Mouse (Mus musculus) neural tube, embryonic 11.5 days (tissue): ENCODE measurements around the gene Olfr291. TPM values are rescaled to one million over a fixed set of nuclear protein-coding genes. Genes with fewer than 3 reads are reported as not detected.

Experiments used
- ATAC-seq: fragments of 200-750 bp; cut with Nextera tagmentation; 2 replicates; pipeline ENCODE4 v1.8.0; 2017; ENCODE audit warnings: moderate number of reproducible peaks, mild to moderate bottlenecking, moderate TSS enrichment, moderate library complexity; ENCODE audit not compliant: insufficient read depth, low FRiP score, low TSS enrichment
- DNase-seq: peaks from one replicate; pipeline ENCODE4 v3.0.0-alpha.2; 2015; ENCODE audit warnings: low spot score
- H3K27ac ChIP-seq: fragments of 300-500 bp; sonication (generic); 2 replicates; pipeline ENCODE4 v1.5.1; 2014; ENCODE audit warnings: low read depth, mild to moderate bottlenecking, low read length
- H3K27me3 ChIP-seq: fragments of 300-500 bp; sonication (generic); 2 replicates; pipeline ENCODE4 v1.6.1; 2014; ENCODE audit warnings: mild to moderate bottlenecking, low read length, mixed read lengths; ENCODE audit not compliant: control insufficient read depth, insufficient read depth
- H3K36me3 ChIP-seq: fragments of 300-500 bp; sonication (generic); 2 replicates; pipeline ENCODE4 v1.6.1; 2014; ENCODE audit warnings: mild to moderate bottlenecking, low read length, moderate library complexity, mixed read lengths; ENCODE audit not compliant: control insufficient read depth, insufficient read depth
- H3K4me1 ChIP-seq: fragments of 300-500 bp; sonication (generic); 2 replicates; pipeline ENCODE4 v1.6.1; 2014; ENCODE audit warnings: low read length, mixed read lengths; ENCODE audit not compliant: control insufficient read depth, insufficient read depth
- H3K4me2 ChIP-seq: fragments of 300-500 bp; sonication (generic); 2 replicates; pipeline ENCODE4 v1.6.1; 2014; ENCODE audit warnings: low read depth, mild to moderate bottlenecking, moderate library complexity
- H3K4me3 ChIP-seq: fragments of 300-500 bp; sonication (generic); 2 replicates; pipeline ENCODE4 v1.5.1; 2014; ENCODE audit warnings: low read depth, low read length
- H3K9ac ChIP-seq: fragments of 300-500 bp; sonication (generic); 2 replicates; pipeline ENCODE4 v1.6.1; 2014; ENCODE audit warnings: mild to moderate bottlenecking, low read length
- H3K9me3 ChIP-seq: fragments of 300-500 bp; sonication (generic); 2 replicates; pipeline ENCODE4 v1.6.1; 2016; ENCODE audit warnings: low read length; ENCODE audit not compliant: control insufficient read depth
- WGBS: fragments of 180-500 bp; shearing (Covaris S2); extraction: QIAGEN DNeasy Blood & Tissue Kit; methylation state at CpG from one replicate; pipeline ENCODE4 v1.1.7; 2014; 5-methylcytosine and 5-hydroxymethylcytosine counted together
- polyA plus RNA-seq: library from polyadenylated mRNA; unstranded; fragments of >200 nt; fragmentation: Nextera tagmentation; extraction: Ambion mirVana; gene quantifications from 2 replicates; pipeline ENCODE4 v1.2.1, GENCODE M21; 2014

Gene Olfr291
- polyA plus RNA-seq, result not detected in 2 replicates

DNA sequence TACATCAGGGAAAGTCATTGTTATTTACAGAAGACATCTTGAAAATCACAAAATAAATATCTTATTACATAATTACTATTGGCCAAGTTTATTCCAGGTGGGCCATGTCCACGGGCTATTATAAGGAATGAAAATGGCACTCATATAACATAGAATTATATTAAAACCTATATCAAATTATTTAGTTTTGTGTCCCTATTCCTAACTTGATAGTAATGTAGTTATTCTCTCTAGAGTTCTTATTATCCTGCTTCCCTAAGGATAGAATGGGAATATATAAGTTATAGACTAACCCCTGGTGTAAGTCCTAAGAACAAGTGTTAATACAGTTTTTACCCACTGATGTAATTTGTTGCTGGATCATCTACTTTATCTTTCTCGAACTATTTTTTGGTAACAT is at the start of gene Olfr291:
Olfr291 (plus strand) TSS at position 301 of the 400 bp plus-strand sequence.
- Histone ChIP-seq H3K4me3 (no peak within 1 kb of the TSS), H3K4me2 (no peak within 1 kb of the TSS), H3K4me1 (no peaks in the 10 kb centered on the region), H3K36me3 (no peaks in the 10 kb centered on the region), H3K9ac (no peak within 1 kb of the TSS), H3K27ac (no peak within 1 kb of the TSS), H3K9me3 (no peaks in the 10 kb centered on the region), H3K27me3 (no peaks in the 10 kb centered on the region)
- ATAC-seq, result no peak
- 83% methylated on average over 2 of the region's 2 CpGs for WGBS
- DNase-seq, result no peak

DNA sequence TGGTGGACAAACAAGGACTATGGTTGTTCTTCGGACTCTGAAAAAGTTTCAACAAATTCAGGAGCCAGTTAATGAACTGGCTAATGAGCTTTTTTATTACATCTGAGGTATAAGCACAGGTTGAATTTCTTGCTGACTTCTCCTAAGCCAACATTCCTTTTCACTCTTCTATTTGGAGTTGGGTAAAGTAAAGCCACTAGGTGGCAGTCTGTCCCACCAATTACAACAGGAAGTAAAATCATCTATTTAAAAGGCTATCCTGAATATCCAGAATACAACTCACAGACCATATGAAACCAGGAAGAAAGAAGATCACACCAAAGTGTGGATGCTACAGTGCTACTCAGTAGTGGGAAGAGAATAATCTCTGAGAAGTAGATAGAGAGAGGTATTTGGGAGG is 48.1 kb upstream of the Olfr291 start:
- WGBS, result 54% methylated on average over 1 of the region's 1 CpGs
- H3K27ac ChIP-seq, result no peak overlapping the region
- DNase-seq (no peak), ATAC-seq (no peak; the same call in 1 of the 2 replicates)
- no peaks in the 10 kb centered on the region for H3K4me1 ChIP-seq
- no peak overlapping the region for H3K9ac ChIP-seq
- no peaks in the 10 kb centered on the region for H3K9me3 ChIP-seq
- no peaks in the 10 kb centered on the region for H3K36me3 ChIP-seq
- no peak overlapping the region for H3K4me2 ChIP-seq
- no peaks in the 10 kb centered on the region for H3K27me3 ChIP-seq
- no peak overlapping the region for H3K4me3 ChIP-seq

DNA sequence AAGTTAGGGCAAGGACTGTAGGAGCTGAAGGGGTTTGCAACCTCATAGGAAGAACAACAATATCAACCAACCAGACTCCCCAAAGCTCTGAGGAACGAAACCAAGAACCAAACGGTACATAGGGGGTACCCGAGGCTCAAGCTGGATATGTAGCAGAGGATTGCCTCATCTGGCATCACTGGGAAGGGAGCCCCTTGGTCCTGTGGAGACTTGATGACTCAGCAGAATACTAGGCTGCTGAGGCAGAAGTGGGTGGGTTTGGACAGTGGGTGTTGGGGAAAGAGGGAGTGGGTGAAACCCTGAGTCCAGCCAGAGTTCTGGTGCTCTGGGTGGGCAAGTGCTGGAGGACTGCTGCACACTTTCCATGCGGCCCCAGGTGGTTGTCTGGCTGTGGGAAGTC is 47.2 kb upstream of the Olfr291 start:
- Histone ChIP-seq H3K4me3 (no peak overlapping the region), H3K4me1 (no peaks in the 10 kb centered on the region), H3K36me3 (no peaks in the 10 kb centered on the region), H3K27ac (no peak overlapping the region), H3K9me3 (no peaks in the 10 kb centered on the region), H3K27me3 (no peaks in the 10 kb centered on the region), H3K9ac (no peak overlapping the region), H3K4me2 (no peak overlapping the region)
- DNase-seq (no peak), ATAC-seq (no peak)
- WGBS, result 86% methylated on average over 4 of the region's 4 CpGs

DNA sequence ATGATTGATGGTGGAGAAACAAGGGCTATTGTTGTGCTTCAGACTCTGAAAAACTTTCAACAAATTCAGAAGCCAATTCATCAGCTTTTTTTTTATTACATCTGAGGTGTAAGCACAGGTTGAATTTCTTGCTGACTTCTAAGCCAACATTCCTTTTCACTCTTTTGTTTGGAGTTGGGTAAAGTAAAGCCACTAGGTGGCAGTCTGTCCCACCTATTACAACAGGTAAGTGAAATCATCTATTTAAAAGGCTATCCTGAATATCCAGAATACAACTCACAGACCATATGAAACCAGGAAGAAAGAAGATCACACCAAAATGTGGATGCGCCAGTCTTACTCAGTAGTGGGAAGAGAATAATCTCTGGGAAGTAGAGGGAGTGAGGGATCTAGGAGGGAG is 31.2 kb downstream of the Olfr291 start:
- no peak overlapping the region for H3K4me2 ChIP-seq
- H3K9ac ChIP-seq, result no peak overlapping the region
- H3K4me3 ChIP-seq, result no peak overlapping the region
- H3K36me3 ChIP-seq, result no peaks in the 10 kb centered on the region
- ATAC-seq (no peak), DNase-seq (no peak)
- no peaks in the 10 kb centered on the region for H3K4me1 ChIP-seq
- 52% methylated on average over 1 of the region's 1 CpGs for WGBS
- H3K27me3 ChIP-seq, result no peaks in the 10 kb centered on the region
- H3K9me3 ChIP-seq, result no peaks in the 10 kb centered on the region
- H3K27ac ChIP-seq, result no peak overlapping the region

Other genes with a start within 250 kb of the Olfr291 start
- gene Fah, start 246.8 kb upstream of the Olfr291 start, polyA plus RNA-seq, result 2.4 and 2.8 TPM in 2 replicates
- 202 and 220 TPM in 2 replicates for gene Zfand6, start 163.6 kb upstream of the Olfr291 start, polyA plus RNA-seq
- gene Vmn2r65, start 110.6 kb downstream of the Olfr291 start, polyA plus RNA-seq, result not detected in 2 replicates
- gene Vmn2r66, start 158.7 kb downstream of the Olfr291 start, polyA plus RNA-seq, result not detected in 2 replicates